Comparison of ENCODE assay signal across 17 mouse cellular contexts in genomic region chr16:22687711-22688230, GRCm38 (mm10). TPM values are rescaled to one million over a fixed set of nuclear protein-coding genes. Genes with fewer than 3 reads are reported as not detected.
DNase-seq lines count a peak whose midpoint lies in the region; ATAC-seq lines count a peak whose summit lies in the region.
"Had no signal": no experiment of that assay in that cellular context is flagged by ENCODE, and none has a peak within 500 bp of the region (broad histone marks: within the 10 kb centered on the region; RNA-seq: fewer than 3 reads in every experiment).

No protein-coding gene starts in this region.

- H3K27ac ChIP-seq in forebrain, embryonic 15.5 days (replicated peaks): peak overlapping the region; percentile 66
- no peak overlapping the region for H3K27ac ChIP-seq in forebrain, embryonic 12.5 days
- H3K27ac ChIP-seq in embryonic facial prominence, embryonic 10.5 days (replicated peaks): no peak overlapping the region
- H3K27ac ChIP-seq in heart, embryonic 10.5 days: no peak overlapping the region
- no peak overlapping the region for H3K27ac ChIP-seq in kidney, embryonic 15.5 days
- H3K27ac ChIP-seq: hindbrain, postnatal 0 days; limb, embryonic 10.5 days; liver, embryonic 14.5 days; midbrain, embryonic 10.5 days had no signal

- no peaks in the 10 kb centered on the region for H3K27me3 ChIP-seq in forebrain, embryonic 15.5 days
- no peaks in the 10 kb centered on the region for H3K27me3 ChIP-seq in forebrain, embryonic 12.5 days
- no peaks in the 10 kb centered on the region for H3K27me3 ChIP-seq in embryonic facial prominence, embryonic 10.5 days (replicated peaks; ENCODE audit: low read depth, poor library complexity, severe bottlenecking)
- H3K27me3 ChIP-seq in heart, embryonic 10.5 days (ENCODE audit: insufficient read depth, poor library complexity, severe bottlenecking): no peaks in the 10 kb centered on the region
- no peaks in the 10 kb centered on the region for H3K27me3 ChIP-seq in kidney, embryonic 15.5 days

- H3K36me3 ChIP-seq in forebrain, embryonic 15.5 days: no peaks in the 10 kb centered on the region
- no peaks in the 10 kb centered on the region for H3K36me3 ChIP-seq in forebrain, embryonic 12.5 days (replicated peaks)
- no peaks in the 10 kb centered on the region for H3K36me3 ChIP-seq in embryonic facial prominence, embryonic 10.5 days (replicated peaks)
- no peaks in the 10 kb centered on the region for H3K36me3 ChIP-seq in heart, embryonic 10.5 days
- H3K36me3 ChIP-seq in kidney, embryonic 15.5 days: no peaks in the 10 kb centered on the region
- H3K36me3 ChIP-seq: limb, embryonic 10.5 days; midbrain, embryonic 10.5 days had no signal

- 74% methylated on average over 8 of the region's 8 CpGs for WGBS in forebrain, embryonic 15.5 days
- whole genome bisulfite sequencing in forebrain, embryonic 12.5 days: 77% methylated on average over 8 of the region's 8 CpGs
- WGBS in embryonic facial prominence, embryonic 10.5 days: 57% methylated on average over 8 of the region's 8 CpGs
- 60% methylated on average over 8 of the region's 8 CpGs for WGBS in heart, embryonic 10.5 days
- WGBS in kidney, embryonic 15.5 days: 73% methylated on average over 8 of the region's 8 CpGs

- no peaks in the 10 kb centered on the region for H3K9me3 ChIP-seq in forebrain, embryonic 15.5 days
- no peaks in the 10 kb centered on the region for H3K9me3 ChIP-seq in forebrain, embryonic 12.5 days
- no peaks in the 10 kb centered on the region for H3K9me3 ChIP-seq in embryonic facial prominence, embryonic 10.5 days
- H3K9me3 ChIP-seq in heart, embryonic 10.5 days: no peaks in the 10 kb centered on the region
- no peaks in the 10 kb centered on the region for H3K9me3 ChIP-seq in kidney, embryonic 15.5 days (replicated peaks)
- H3K9me3 ChIP-seq: limb, embryonic 10.5 days; midbrain, embryonic 10.5 days had no signal

- no peaks in the 10 kb centered on the region for H3K4me1 ChIP-seq in forebrain, embryonic 15.5 days
- no peaks in the 10 kb centered on the region for H3K4me1 ChIP-seq in forebrain, embryonic 12.5 days
- peaks cover 10% of the 10 kb centered on the region for H3K4me1 ChIP-seq in embryonic facial prominence, embryonic 10.5 days
- H3K4me1 ChIP-seq in heart, embryonic 10.5 days: no peaks in the 10 kb centered on the region
- H3K4me1 ChIP-seq in kidney, embryonic 15.5 days: no peaks in the 10 kb centered on the region
- H3K4me1 ChIP-seq: midbrain, embryonic 10.5 days had no signal

- intact Hi-C loops in left cerebral cortex, postnatal 25 days (cut with DNase I): no loop called here

- no peak overlapping the region for H3K4me3 ChIP-seq in forebrain, embryonic 15.5 days
- no peak overlapping the region for H3K4me3 ChIP-seq in forebrain, embryonic 12.5 days (replicated peaks)
- H3K4me3 ChIP-seq in embryonic facial prominence, embryonic 10.5 days: no peak overlapping the region
- no peak overlapping the region for H3K4me3 ChIP-seq in heart, embryonic 10.5 days
- H3K4me3 ChIP-seq in kidney, embryonic 15.5 days (replicated peaks): no peak overlapping the region
- H3K4me3 ChIP-seq: limb, embryonic 10.5 days; midbrain, embryonic 10.5 days had no signal

- no peak for ATAC-seq in forebrain, embryonic 15.5 days (replicated peaks)
- no peak for ATAC-seq in forebrain, embryonic 12.5 days (ENCODE audit: low FRiP score)
- no peak for ATAC-seq in kidney, embryonic 15.5 days (replicated peaks; ENCODE audit: low FRiP score)
- ATAC-seq: hindbrain, postnatal 0 days had no signal

- no peak overlapping the region for H3K4me2 ChIP-seq in forebrain, embryonic 15.5 days (replicated peaks)
- no peak overlapping the region for H3K4me2 ChIP-seq in forebrain, embryonic 12.5 days
- no peak overlapping the region for H3K4me2 ChIP-seq in kidney, embryonic 15.5 days

- DNase-seq in embryonic facial prominence, embryonic 10.5 days (ENCODE audit: low spot score): peak; percentile 12
- peak; percentile 28 to 31 for DNase-seq in frontal cortex, postnatal 36 days (ENCODE audit: low spot score in 2 of 2)
- DNase-seq in left cerebral cortex, postnatal 25 days (ENCODE audit: low spot score in 2 of 2): peak; percentile 36 to 63
- no peak for DNase-seq in MN1 (ENCODE audit: low spot score)
- DNase-seq in heart, embryonic 10.5 days (ENCODE audit: low spot score): no peak
- DNase-seq: adrenal gland, adult 2 months; cerebellum, postnatal 36 days; heart, postnatal 36 days; kidney, adult 2 months; thymus, postnatal 4 days had no signal

- H3K9ac ChIP-seq in forebrain, embryonic 15.5 days (replicated peaks): no peak overlapping the region
- no peak overlapping the region for H3K9ac ChIP-seq in forebrain, embryonic 12.5 days
- no peak overlapping the region for H3K9ac ChIP-seq in kidney, embryonic 15.5 days
- H3K9ac ChIP-seq: liver, embryonic 14.5 days had no signal

RNA-seq across cellular contexts. Expression of gene Dgkg, which starts 30.8 kb away (rescaled TPM):
- 5.8 TPM in 2 replicates for polyA plus RNA-seq in forebrain, embryonic 15.5 days (2015; fragmentation: Nextera tagmentation; extraction: Ambion mirVana)
- polyA plus RNA-seq in forebrain, embryonic 12.5 days (2016; fragmentation: Nextera tagmentation; extraction: Ambion mirVana): 0.17 TPM in 2 replicates
- polyA plus RNA-seq in embryonic facial prominence, embryonic 10.5 days (2016; fragmentation: Nextera tagmentation; extraction: Ambion mirVana): 0.20 and 0.22 TPM in 2 replicates
- total RNA-seq in left cerebral cortex, postnatal 25 days (2021): 10 to 100 TPM; 47.4 to 54.7 TPM
- polyA plus RNA-seq in heart, embryonic 10.5 days (2016; fragmentation: Nextera tagmentation; extraction: Ambion mirVana): 0.31 and 0.49 TPM in 2 replicates
- polyA plus RNA-seq in kidney, embryonic 15.5 days (2015; fragmentation: Nextera tagmentation; extraction: Ambion mirVana): 0.35 and 1.2 TPM in 2 replicates

Comparison
In these comparisons a context has a peak if more than half of its experiments do, and no peak if none do; other contexts are left out.
1. DNase-seq: peak in embryonic facial prominence, embryonic 10.5 days (single experiment), frontal cortex, postnatal 36 days (2 of 2) and left cerebral cortex, postnatal 25 days (2 of 2); none in MN1 (single experiment) and heart, embryonic 10.5 days (single experiment).